18 mouse cellular contexts compared by ENCODE assay signal in the genomic region with DNA sequence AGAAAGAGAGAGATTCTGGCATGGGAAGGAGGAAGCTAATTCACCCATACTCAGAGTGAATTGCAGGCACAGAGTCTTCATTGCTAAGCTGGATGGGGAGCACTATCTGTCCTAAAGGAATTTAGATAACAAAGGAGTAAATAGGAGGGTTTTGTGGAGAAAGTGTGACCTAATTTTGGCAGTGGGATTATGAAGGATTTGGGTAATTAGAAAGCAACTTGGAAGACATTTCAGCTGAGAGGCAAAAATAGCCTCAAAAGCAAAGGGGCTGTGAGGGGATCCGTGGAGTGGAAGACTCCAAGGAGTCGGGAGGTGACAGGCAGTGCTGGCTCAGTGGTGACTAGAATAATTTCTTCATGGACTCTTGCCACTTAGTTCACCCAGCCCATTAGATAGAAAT.
"Had no signal": no experiment of that assay in that cellular context is flagged by ENCODE, and none has a peak within 500 bp of the region (broad histone marks: within the 10 kb centered on the region; RNA-seq: fewer than 3 reads in every experiment).

No protein-coding gene starts in this region.

- H3K4me1 ChIP-seq: liver, embryonic 15.5 days; lung, embryonic 15.5 days; megakaryocyte, embryonic 14.5 days; midbrain, embryonic 15.5 days; neural tube, embryonic 12.5 days; stomach, embryonic 15.5 days had no signal

- H3K9me3 ChIP-seq: liver, embryonic 15.5 days; lung, embryonic 15.5 days; megakaryocyte, embryonic 14.5 days; midbrain, embryonic 15.5 days; neural tube, embryonic 12.5 days; stomach, embryonic 15.5 days had no signal

- H3K4me3 ChIP-seq: liver, embryonic 15.5 days; lung, embryonic 15.5 days; megakaryocyte, embryonic 14.5 days; midbrain, embryonic 15.5 days; neural tube, embryonic 12.5 days; stomach, embryonic 15.5 days had no signal

- ATAC-seq: liver, postnatal 0 days; lung, postnatal 0 days; midbrain, embryonic 15.5 days had no signal

- H3K27me3 ChIP-seq: liver, embryonic 15.5 days; lung, embryonic 15.5 days; megakaryocyte, embryonic 14.5 days; midbrain, embryonic 15.5 days; neural tube, embryonic 12.5 days; stomach, embryonic 15.5 days had no signal

- H3K27ac ChIP-seq: liver, embryonic 15.5 days; lung, embryonic 15.5 days; macrophage; midbrain, embryonic 15.5 days; neural tube, embryonic 12.5 days; stomach, embryonic 15.5 days; stomach, postnatal 0 days had no signal

- H3K36me3 ChIP-seq: liver, embryonic 15.5 days; lung, embryonic 15.5 days; midbrain, embryonic 15.5 days; neural tube, embryonic 12.5 days; stomach, embryonic 15.5 days had no signal

- DNase-seq: liver, postnatal 0 days; lung, adult 2 months; lung, postnatal 14 days; lung, postnatal 36 days; right cerebral cortex, postnatal 14 days; thymus, adult 2 months; thymus, postnatal 25 days; thymus, postnatal 4 days had no signal

- H3K9ac ChIP-seq: liver, embryonic 15.5 days; liver, postnatal 0 days; lung, embryonic 15.5 days; midbrain, embryonic 15.5 days; neural tube, embryonic 12.5 days; stomach, embryonic 15.5 days had no signal

- H3K4me2 ChIP-seq: liver, embryonic 15.5 days; lung, embryonic 15.5 days; midbrain, embryonic 11.5 days; midbrain, embryonic 15.5 days; neural tube, embryonic 12.5 days; stomach, embryonic 15.5 days had no signal
